Mouse (Mus musculus): Measurements from ENCODE around the gene Ogdh. TPM values are rescaled to one million over a fixed set of nuclear protein-coding genes. Genes with fewer than 3 reads are reported as not detected.
"Not testable (repeated sequence)": the region's sequence is repeated elsewhere in the genome, so short reads cannot be mapped to it uniquely, and the experiment has no call there.

Ogdh gene
- 100 to 1,000 TPM; 620 to 834 TPM for total RNA-seq (2021)
- long read RNA-seq, experiment 1, full-length matches to known transcripts, result 828 of 1,195 reads
- long read RNA-seq, experiment 1, partial matches to known transcripts, result 252 of 1,195 reads
- long read RNA-seq, experiment 1, other reads (novel, unspliced or antisense), result 115 of 1,195 reads
- long read RNA-seq, experiment 2, full-length matches to known transcripts, result 766 of 1,179 reads
- long read RNA-seq, experiment 2, partial matches to known transcripts, result 306 of 1,179 reads
- long read RNA-seq, experiment 2, other reads (novel, unspliced or antisense), result 107 of 1,179 reads

DNA sequence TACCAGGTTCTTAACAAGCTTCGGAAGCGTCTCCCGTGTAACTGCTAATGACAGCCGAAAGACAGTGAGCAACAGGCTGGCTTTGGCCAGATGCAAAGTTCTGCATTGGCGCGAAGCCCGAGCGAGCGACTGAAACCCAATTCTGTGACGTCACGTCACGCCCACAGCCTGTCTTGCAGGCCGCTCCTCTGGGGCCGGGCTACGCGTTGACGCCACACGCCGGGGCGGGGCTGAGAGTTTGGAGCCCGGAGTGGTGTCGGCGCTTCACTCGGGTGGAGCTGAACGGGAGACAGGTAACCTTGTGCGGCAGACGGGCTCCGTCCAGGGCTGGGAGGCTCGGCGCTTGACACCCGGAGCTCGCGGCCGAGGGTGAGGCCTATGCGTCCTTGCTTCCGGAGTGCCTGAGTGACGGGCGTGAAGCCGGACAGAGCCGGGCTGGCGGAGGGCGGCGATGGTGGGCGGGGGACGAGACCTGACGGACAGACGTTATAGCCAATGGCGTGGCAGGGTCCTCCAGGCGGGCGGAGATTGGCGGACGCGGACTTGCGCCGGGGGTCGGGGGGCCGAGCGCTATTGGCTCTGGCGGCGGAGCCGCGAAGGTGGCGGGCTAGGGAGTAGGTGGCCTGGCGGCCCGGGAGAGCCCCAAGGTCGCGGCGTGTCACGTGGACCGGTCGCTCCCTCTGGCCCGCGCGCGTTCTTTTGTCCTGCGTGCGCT lies at the start of gene Ogdh:
Ogdh (plus strand) TSS at position 233 of the 715 bp plus-strand sequence.
- H3K4me3 ChIP-seq, result peak within 1 kb of the TSS; percentile 96
- intact Hi-C loops (cut with DNase I), result no loop called here
- DNase-seq, result peak; percentile 100
- TF ChIP-seq CTCF (IDR thresholded peaks at IDR 0.05), result no peak
- peak within 1 kb of the TSS; percentile 99 for H3K27ac ChIP-seq

GRCm38 (mm10) chr11:6244707-6245106 lies 46.7 kb upstream of the Ogdh start:
- no peak overlapping the region for H3K4me3 ChIP-seq
- no peak for TF ChIP-seq CTCF (IDR thresholded peaks at IDR 0.05)
- intact Hi-C loops (cut with DNase I), result no loop called here
- H3K27ac ChIP-seq, result no peak overlapping the region
- no peak for DNase-seq

- intact Hi-C loops (cut with DNase I), result no loop called here
- no peak overlapping the region for H3K4me3 ChIP-seq
Observed at GRCm38 (mm10) chr11:6252248-6252647, 39.2 kb upstream of the Ogdh start.

DNA sequence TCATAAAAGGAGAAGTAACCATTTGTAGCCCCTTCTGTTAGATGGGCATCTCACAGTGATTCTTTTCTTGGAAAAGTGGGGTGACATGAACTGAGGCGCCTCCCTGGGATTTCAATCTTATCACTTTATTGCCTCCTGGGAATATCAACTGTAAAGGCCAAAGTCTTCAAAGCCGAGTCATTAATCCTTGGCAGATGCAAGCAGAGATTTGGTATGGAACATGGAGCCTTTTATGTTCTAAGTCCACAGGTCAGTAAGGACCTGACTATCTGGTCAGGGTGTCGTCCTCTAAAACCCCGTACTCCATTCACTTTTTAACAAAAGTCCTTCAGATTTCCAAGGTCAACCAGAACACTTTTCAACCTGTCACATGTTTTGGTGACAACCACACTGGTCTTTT lies 38.6 kb upstream of the Ogdh start:
- intact Hi-C loops (cut with DNase I), result no loop called here
- TF ChIP-seq CTCF (IDR thresholded peaks at IDR 0.05), result no peak
- DNase-seq, result no peak
- Histone ChIP-seq H3K27ac (no peak overlapping the region), H3K4me3 (no peak overlapping the region)

More at GRCm38 (mm10) chr11:6252248-6252647, 39.2 kb upstream of the Ogdh start:
- H3K27ac ChIP-seq, result no peak overlapping the region
- DNase-seq, result no peak
- TF ChIP-seq CTCF (IDR thresholded peaks at IDR 0.05), result no peak

- H3K27ac ChIP-seq; DNase-seq; intact Hi-C loops (cut with DNase I); H3K4me3 ChIP-seq: not testable (repeated sequence)
Observed at GRCm38 (mm10) chr11:6254602-6255001, 36.8 kb upstream of the Ogdh start.

- intact Hi-C loops (cut with DNase I), result no loop called here
- H3K27ac ChIP-seq, result no peak overlapping the region
- no peak for TF ChIP-seq CTCF (IDR thresholded peaks at IDR 0.05)
- no peak overlapping the region for H3K4me3 ChIP-seq
- no peak for DNase-seq
Observed at GRCm38 (mm10) chr11:6256490-6257072, 34.9 kb upstream of the Ogdh start.

GRCm38 (mm10) chr11:6259413-6259812 lies 32.0 kb upstream of the Ogdh start:
- H3K4me3 ChIP-seq, result no peak overlapping the region
- intact Hi-C loops (cut with DNase I), result no loop called here
- DNase-seq, result no peak
- no peak overlapping the region for H3K27ac ChIP-seq
- no peak for TF ChIP-seq CTCF (IDR thresholded peaks at IDR 0.05)

GRCm38 (mm10) chr11:6261434-6262082 lies 29.9 kb upstream of the Ogdh start:
- intact Hi-C loops (cut with DNase I), result loop anchor here (2.0 kb wide), 1 partner anchor 265 kb away; no protein-coding TSS in a partner anchor
- peak; percentile 79 for DNase-seq
- no peak for TF ChIP-seq CTCF (IDR thresholded peaks at IDR 0.05)
- Histone ChIP-seq H3K27ac (no peak overlapping the region), H3K4me3 (no peak overlapping the region)

DNA sequence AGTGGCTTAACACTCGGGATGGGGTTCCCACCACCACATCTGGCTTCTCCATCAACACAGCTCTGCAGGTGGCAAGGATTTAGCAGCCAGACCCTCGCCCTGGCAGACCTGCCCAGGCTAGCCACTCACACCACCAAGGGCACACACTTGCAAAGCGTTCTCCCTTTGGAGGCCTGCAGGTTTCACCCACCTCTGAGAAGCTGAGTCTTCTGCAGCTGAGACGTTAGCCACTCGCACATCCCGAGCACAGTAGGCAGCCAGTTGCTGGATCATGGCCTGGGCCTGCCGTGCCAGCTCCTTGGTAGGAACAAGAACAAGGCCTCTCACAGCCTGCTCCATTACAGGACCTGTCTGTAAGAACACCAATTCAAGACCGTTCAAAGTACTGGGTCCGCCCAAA lies 24.8 kb upstream of the Ogdh start:
- no peak for DNase-seq
- H3K4me3 ChIP-seq, result peak overlapping the region; percentile 73
- peak overlapping the region; percentile 97 for H3K27ac ChIP-seq
- intact Hi-C loops (cut with DNase I), result loop anchor here (2.0 kb wide), 1 partner anchor 66 kb away; the partner anchor contains the start of genes A730071L15Rik and Nudcd3
- no peak for TF ChIP-seq CTCF (IDR thresholded peaks at IDR 0.05)

DNA sequence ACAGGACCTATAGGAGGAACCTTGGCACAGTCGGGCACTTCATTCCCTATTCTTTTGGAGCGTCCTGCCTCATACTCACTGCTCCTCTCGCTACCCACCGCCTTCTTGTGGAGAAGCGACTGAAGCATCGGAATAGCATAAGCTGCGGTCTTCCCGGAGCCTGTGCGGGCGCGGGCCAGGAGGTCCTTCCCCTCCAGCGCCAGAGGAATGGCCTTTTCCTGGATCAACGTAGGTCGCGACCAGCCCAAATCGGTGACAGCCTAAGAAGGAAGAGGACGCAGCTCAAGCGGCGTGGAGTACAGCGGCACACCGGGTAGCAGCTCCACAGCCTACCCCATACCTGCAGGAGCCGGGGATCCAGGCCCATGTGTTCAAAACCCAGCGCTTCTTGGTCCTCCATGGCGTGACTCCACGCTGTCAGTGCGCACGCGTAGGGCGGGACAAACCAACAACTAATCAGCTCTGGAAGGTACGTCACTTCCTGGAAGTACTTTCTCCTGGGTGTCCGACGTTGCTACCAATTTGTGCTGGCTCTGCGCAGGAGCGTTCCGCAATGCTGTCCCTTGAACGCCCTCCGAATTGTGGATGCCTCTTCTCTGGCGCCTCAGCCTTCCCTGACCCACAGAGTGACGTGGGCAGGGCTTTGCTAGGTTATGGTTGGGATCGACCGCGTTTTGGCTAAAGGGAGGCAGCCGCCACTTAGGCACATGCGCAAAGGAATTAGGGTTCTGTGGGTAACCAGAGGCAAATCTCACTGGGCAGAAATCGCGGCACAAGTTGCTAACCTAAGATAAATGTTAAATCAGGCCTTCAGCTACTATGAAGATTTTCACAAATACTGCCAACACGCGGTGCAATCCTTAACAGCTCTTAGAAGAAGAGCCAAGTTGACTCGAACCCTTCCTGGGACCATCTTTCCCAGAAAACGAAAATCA lies 23.8 kb upstream of the Ogdh start, which contains the start of gene Ddx56:
Ddx56 (minus strand) TSS at position 453 of the 935 bp plus-strand sequence.
- Histone ChIP-seq H3K4me3 (peak within 1 kb of the TSS; percentile 73), H3K27ac (peak within 1 kb of the TSS; percentile 97)
- TF ChIP-seq CTCF (IDR thresholded peaks at IDR 0.05), result no peak
- peak; percentile 95 for DNase-seq
- intact Hi-C loops (cut with DNase I), result loop anchor here (2.0 kb wide), 1 partner anchor 67 kb away; the partner anchor contains the start of genes A730071L15Rik and Nudcd3

GRCm38 (mm10) chr11:6273607-6274006 lies 17.8 kb upstream of the Ogdh start:
- intact Hi-C loops (cut with DNase I), result no loop called here
- DNase-seq, result no peak
- TF ChIP-seq CTCF (IDR thresholded peaks at IDR 0.05), result no peak

More at GRCm38 (mm10) chr11:6273607-6274006, 17.8 kb upstream of the Ogdh start:
- peak overlapping the region; percentile 87 for H3K4me3 ChIP-seq
- peak overlapping the region; percentile 93 for H3K27ac ChIP-seq
